Mouse (Mus musculus) B cell, adult 2 months (primary cell): ENCODE results near the gene Ptprcap.

ENCODE experiments used
- DNase-seq, 2 experiments: peaks; one replicate each; pipeline ENCODE4 v3.0.0; 2022

The Ptprcap gene

DNA sequence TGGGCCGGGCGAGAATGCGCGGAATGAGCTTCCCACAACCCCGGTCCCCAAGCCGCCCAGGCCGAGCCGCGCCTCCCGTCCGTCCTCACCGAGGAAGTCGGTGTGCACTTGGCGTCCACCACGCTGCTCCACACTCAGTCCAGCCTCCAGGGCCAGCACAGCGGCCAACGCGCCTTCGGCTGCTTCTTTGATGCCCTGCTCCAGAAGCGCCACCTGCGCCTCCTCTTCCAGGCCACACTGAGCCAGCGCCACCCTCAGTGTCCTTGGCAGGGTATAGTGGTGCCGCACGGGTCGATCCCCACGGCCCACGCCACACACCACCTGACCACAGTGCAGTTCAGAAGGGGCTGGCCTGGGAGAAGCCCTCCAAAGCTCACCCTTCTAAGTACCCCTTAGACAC is 16.4 kb downstream of the Ptprcap start:
- DNase-seq, result no peak

DNA sequence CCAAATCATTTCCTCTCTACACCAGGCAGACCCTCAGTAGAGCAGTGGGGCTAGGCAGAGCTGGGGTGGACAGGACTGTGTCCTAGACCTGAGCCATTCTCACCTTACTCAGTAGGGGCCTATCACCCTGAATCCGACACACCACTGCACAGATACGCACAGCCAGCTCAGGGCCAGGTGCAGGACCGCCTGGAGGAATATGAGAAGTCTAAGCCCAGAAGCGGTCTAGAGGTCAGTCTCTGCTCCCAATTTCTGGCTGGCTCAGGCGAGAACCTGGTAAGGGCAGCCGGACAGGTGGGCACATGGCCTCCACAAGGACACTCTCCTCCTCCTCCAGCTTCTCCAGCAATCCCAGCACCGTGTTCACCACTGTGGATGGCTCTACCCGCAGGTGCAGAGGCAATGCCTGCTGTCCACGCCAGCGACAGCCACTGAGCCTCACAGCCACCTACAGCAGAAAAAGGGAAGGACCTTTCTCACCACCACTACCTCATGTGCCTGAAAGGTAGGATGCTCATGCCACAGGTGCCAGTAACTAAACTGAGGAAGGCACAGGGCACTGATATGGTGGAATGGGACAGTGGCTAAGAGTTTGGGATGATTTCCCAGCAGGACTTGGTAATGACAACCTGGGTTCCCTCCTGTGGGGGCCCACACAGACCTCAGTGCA is 17.5 kb downstream of the Ptprcap start:
- peak in 1 of 2 experiments; percentile 51 for DNase-seq

DNA sequence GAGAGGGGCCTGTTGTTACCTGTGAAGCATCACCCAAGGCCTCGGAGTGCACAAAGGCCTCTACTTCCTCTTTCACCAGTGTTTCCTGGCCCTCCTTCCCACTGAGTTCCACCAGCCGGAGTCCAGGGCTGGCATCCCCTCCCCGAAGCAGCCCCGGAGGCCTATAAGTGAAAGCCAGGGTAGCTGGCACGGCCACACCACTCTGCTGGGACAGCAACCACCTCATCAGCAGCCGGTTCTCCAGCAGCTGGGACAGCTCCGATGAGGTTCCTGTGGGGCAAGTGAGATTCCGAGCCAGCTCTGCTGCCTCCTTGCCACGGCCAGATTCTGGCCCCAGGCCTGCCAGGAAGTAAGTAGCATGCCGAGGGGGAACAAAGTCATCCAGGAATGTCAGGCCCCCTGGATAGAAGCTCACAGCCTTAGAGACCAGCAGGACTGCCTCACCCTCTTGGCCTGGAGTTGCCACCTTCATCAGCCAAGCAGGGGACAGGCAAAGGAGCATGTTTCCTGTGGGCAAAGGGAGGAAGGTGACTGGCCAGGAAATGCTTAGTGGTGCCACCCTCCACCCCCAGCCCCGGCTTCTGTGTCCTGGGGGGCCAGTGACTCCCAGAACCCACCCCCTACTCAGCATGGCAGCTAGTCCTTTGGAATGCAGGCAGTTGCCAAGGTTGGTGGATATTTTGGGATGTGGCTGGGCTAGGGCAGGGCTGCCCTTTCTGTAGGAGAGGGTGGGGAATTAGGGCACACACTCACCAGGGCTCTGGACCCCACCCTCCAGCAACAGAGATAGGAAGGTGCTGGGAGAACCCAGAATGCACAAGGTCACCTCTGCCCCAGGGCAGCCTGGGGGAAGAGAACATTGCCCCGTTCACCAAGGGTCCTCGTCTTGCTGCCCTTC is 18.2 kb downstream of the Ptprcap start:
- DNase-seq, result peak; percentile 56 to 62

DNA sequence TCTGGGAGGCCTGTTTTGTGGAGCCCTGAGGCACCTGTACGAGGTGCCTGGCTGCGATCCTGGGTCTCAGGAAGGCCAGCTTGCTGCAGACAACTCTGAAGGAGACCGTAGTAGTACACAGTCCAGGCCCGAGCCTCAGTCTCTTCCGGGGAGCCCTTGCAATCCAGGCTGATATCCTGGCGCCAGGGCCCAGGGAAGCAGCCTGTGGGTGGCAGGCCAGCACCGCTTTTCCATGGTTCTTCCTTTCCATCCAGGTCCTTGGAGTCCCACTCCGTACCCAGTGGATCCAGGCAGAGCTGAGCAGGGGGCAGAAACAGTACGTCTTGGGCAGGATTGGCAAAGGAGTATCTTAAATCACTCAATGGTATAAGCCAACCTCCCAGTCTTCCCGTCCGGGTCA is 19.5 kb downstream of the Ptprcap start:
- DNase-seq, result no peak

DNA sequence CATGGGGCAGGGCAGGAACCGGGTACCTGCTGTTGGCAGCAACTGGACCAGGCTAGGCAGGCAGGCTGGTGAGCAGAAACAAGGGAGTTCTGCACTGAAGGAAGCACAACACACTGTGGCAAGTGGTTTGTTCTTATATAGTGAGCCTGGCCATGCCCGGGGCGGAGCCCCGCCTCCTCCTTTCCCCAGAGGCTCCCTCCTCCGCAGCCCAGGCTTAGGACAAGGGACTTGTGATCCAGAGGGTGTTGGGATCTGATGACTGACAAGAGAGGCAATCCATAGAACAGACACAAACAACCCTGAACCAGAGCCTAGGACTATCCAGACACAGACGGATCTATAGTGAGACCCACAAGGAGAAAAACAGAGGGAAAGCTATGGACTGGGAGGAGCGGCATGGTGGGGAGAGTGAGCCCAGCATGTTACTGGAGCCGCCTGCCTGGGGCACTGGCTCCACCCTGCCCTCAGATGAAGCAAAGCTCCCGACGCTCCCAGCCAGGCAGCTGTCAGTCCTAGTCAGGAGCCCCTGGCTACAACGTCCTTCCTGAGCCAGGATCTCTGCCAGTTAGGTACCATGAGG is 22.1 kb downstream of the Ptprcap start, which contains the start of gene Carns1:
Gene Carns1, minus strand, starts transcription at position 112 of the 580 bp plus-strand sequence.
- DNase-seq, result no peak

DNA sequence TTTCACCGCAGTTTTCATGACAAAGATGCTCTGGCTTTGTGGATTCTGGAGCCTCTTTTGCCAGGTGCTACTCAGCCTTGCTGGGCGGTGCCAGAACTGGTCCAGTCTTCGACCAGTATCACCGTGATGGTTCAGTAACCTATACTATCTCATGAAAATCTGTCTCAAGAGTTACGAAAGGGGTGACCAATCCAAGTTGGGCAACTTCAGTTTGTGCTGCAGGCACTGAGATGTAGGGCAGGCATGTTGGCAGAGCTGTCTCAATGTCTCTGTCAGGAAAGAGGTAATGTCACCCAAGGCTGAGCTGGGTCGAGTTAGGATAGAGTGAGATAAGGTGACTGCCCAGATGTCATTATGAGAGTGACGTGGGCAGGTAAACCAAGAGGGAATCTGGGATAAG is 27.0 kb downstream of the Ptprcap start:
- DNase-seq, result no peak

DNA sequence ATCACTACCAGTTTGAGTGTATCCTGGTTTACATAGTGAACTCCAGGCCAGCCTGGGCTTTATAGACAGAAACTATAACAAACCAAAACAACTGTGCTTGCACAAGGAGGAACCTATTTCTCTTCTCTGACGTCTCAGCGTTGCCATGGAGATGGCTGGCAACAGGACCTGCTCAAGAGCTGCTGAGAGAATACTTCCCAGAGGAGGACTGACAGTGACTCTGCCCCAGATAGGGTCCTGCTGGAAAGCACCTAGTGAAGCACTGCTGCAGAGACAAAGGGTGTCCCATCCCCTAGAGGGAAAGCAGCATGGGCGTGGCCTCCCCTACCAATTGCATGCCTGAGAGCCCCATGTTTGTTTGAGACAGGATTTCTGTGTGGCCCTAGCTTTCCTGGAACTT is 28.5 kb downstream of the Ptprcap start:
- DNase-seq, result peak; percentile 87 to 89

DNA sequence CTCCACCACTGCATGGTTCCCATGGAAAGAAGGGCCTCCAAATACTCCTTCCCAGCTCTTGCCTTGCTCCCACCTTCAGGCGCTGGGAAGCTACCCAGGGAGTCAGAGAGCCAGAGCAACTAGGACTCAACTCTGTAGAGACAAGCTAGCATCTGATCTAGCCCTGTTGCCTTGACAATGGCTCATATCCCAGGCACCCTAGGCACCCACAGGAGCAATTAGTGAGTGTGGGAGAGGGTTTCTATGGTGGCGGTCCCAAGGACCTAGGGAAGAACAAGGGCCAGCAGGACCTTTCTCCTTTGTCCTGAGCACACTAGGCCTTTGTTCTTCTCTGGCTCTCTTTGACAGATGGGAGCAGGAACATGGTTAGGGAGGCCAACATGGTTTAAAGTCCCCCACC is 30.3 kb downstream of the Ptprcap start:
- DNase-seq, result no peak

DNA sequence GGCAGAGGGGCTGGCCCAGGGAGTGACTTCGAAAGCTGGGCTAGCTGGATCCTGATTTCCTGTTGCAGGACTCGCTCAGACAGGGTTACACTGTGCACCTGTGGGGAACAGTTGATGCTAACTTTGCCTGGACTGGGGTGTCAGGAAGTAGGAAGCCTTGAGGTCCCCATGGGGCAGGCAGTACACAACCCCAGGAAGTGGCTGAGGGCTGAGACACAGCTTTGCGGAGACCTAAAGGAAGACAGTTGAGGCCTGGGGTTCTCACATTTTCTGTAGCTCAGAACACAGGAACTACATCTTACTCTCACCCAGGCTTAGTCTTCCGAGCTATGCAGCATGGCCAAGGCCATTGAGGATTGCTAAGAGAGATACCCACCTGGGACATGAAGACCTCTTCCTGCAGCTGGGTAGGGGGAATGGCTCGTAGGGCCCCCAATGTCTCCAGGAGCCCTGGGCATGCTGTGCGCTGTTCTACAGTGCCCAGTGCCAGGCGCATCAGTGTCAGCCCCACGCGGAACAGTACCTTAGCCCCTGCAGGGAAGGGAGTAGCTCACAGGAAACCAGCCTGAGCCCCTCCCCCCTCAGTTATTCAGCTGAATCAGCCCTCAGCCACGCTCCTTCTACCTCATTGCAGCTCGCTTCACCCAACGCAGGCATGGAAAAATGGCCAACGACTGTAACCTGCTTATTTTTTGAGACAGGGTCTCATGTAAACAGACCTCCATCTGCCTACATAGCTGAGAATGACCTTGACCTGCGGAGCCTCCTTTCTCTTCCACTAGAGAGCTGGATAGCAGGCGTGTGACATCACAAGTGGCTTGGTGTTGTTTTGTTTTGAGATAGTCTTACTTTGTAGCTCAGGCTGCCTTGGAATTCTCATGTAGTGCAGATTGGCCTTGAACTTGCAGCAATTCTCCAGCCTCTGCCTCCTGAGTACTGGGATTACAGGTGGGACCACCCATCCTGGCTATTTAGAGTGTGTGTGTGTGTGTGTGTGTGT is 31.9 kb downstream of the Ptprcap start:
- peak; percentile 80 to 82 for DNase-seq

DNA sequence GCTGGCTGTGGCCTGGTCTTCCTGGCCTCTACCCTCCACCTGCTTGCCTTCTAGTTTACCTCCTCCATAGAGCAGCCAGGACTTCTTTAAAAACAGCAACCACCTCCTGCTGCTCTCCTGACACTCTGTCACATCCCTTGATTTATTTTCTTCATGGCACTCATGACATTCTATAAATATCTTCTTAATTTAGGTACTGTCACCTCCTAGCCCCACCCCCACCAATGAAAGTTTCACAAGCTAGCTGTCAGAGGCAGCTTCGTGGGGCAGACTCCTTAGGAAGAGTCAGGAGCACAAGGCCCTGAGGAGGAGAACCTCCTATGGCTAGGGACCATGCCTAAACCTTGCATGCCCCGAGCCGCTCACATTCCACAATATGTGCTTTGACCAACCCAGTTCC is 33.9 kb downstream of the Ptprcap start:
- no peak for DNase-seq

DNA sequence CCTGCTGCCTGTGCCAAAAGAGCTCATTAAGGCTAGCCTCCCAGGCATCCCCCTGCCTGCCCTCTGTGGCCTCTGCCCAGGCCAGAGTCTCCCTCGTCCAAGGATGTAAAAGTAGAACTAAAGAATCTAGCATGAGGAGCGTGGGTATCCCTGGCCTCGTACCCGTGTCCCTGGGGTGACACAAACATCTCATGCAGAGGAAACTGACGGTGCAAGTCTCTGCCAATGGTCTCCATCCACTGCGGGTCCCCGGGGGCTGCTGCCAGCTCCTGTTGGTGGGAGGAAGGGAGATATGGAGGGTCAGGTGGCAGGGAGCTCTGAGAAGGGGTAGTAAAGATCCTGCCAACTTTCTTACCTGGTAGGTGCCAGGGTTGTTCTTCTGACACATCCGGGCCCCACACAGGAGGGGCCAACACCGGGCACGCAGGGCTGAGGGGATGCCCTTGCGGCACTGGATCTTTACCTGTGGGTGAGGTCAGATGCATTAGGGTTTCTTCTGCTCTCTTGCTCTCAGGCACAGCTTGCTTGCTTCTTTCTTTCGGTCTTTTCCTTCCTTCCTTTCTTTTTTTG is 35.7 kb downstream of the Ptprcap start:
- peak in 1 of 2 experiments; percentile 41 for DNase-seq

DNA sequence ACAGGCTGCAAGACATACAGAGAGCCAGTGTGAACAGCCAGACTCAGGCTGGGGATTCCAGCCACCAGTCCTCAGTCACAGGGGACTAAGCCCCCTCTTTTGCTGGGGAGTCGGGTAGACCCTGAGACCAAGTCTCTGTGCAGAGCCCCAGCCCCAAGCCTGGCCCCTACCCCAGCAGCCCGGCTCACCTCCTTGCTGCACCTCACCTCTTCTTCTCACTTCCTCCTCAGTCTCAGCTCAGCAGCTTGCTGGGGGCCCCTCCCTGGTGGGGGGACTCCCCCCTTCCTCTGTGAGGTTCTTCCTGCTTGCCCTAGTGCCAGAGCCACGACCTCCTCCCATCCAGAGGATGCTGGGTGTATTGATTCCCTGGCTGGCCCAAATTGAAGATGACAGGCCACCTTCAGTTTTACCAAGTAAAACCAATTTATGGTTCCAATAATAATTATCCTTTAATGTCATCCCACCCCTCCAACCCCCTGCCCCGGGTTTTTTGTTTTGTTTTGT is 37.5 kb downstream of the Ptprcap start, which contains the start of gene Tbc1d10c:
Gene Tbc1d10c, minus strand, starts transcription at position 454 of the 504 bp plus-strand sequence.
- peak; percentile 86 to 90 for DNase-seq

DNA sequence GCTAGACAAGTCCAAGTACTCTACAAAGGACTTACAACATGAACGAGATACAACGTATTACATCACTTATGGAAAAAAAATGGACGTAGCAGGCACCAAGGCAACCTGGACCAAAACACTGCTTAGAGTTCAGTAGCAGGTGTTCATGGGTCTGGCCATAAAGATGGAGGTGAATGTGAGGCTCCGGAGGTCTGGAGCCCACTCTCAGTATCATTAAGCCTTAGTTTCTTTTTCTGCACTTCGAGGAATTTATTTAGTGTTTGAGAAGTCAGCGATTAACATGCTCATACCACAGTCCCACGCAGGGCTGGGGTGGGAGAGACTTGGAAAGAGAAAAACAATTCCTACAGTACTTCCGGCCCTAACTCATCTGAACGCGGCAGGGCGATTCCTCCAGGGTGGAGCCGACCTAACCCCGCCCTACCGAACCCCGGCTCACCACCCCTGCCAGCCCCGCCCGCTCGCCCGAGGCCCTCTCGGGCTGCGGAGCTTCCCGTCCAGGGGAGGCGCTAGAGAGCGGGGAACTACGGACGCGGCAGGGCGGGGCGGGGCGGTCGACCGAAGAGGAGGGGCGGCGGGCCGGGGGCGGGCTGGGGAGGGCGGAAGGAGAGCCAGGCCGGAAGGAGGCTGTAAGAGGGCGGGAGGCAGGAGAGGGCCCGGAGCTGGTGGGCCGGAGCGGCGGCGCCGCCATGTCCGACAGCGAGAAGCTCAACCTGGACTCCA is 38.3 kb downstream of the Ptprcap start, which contains the start of gene Ppp1ca:
Gene Ppp1ca, plus strand, starts transcription at position 538 of the 723 bp plus-strand sequence.
- peak; percentile 97 for DNase-seq

DNA sequence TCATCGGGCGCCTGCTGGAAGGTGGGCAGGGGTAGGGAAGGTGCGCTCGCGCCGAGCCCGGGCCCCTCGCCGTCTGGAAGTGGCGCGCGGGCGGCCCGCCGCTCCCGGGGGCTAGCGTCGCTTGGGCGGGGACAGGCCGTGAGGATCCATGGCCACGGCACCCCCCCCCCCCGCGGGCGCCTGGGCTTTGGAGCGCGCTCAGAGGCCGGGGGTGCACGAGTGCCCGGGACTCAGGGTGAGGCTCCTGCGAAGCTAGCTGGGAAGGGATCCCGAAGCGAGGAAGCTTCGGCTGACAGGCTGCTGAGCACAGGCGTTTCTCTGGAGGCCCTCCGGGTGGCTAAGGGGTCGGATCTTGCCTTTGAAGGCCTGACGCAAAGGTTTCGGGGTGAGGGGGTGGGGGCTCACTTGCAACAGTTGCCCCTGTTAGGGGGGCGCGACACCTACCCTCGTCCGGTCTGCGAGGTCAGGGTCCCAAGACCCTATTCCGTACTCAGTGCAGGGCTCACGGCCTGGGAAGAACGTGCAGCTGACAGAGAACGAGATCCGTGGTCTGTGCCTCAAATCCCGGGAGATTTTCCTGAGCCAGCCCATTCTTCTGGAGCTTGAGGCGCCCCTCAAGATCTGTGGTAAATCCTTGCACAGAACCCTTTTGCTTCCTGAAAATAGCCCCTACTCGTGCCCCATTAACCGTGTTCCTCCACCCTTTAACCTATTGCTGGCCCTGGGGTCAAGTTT is 39.0 kb downstream of the Ptprcap start:
- no peak for DNase-seq

DNA sequence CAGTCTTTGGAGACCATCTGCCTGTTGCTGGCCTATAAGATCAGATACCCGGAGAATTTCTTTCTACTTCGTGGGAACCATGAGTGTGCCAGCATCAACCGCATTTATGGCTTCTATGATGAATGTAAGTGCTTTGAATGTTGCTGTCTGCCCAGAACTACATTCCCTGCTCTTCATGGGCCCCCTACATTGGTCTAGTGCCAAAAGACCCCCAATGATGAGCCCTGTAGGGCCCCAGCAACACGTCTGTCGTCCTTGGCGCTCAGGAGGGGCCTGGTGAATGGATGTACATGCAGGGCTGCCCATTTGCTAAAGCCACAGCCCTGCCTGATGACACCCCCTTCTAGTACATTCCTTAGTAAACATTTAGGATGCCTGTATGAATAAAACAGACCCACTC is 39.7 kb downstream of the Ptprcap start:
- no peak for DNase-seq

DNA sequence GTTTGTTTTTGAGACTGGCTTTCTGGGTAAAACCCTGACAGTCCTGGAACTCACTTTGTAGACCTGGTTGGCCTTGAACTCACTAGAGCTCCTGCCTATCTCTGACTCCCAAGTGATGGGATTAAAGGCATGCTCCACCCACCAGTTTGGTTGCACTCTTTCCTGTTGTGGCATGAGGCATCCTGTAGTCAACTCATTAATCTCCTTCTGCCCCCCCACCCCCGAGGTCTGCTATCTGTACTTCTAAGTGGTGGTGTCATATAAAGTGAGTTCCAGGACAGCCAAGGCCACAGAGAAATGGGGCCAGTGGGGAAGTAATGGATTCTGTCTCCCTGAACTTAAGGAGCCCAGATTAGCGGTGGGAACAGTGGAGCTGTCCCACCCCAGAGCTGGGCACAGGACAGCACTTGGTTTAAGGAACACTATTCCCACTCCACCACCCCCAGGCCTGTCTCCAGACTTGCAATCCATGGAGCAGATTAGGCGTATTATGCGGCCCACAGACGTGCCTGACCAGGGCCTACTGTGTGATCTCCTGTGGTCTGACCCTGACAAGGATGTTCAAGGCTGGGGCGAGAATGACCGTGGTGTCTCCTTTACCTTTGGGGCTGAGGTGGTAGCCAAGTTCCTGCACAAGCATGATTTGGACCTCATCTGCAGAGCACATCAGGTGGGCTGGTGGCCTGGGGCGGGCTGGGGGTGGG is 40.8 kb downstream of the Ptprcap start:
- no peak for DNase-seq

DNA sequence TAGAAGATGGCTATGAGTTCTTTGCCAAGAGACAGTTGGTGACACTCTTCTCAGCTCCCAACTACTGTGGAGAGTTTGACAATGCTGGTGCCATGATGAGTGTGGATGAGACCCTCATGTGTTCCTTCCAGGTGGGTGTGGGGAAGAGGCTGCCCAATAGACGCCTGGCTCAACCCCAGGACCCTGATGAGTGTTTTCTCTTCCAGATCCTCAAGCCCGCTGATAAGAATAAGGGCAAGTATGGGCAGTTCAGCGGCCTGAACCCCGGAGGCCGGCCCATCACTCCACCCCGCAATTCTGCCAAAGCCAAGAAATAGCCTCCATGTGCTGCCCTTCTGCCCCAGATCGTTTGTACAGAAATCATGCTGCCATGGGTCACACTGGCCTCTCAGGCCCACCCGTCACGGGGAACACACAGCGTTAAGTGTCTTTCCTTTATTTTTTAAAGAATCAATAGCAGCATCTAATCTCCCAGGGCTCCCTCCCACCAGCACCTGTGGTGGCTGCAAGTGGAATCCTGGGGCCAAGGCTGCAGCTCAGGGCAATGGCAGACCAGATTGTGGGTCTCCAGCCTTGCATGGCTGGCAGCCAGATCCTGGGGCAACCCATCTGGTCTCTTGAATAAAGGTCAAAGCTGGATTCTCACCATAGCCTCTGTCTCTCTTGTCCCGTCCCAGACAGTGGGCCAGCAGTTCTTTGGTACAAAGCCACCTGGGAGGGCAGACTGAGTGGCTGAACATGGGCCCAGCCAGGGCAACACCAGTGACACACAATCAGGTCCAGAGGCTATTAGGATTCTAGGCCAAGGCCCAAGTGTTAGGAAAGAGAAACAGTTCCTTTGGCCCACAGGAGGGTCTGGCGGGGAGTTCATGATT is 41.6 kb downstream of the Ptprcap start:
- DNase-seq, result no peak

DNA sequence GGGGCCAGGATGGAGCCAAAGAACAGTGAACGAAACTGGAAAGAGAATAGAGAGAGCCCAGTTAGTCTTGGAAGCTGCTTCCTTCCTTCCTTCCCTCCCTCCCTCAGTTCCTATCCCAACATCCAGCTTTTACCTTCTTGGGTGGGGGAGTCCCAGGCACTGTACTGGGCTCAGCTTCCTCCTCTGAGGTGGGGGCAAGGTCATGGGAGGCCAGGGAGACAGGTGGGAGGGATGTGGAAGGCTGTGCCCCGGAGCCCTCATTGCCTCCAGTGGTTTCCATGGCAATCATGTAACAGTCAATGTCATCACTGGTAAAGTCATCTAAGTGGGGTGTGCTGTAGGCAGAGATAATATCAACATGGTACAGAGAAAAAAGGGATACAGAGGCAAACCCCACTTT is 42.6 kb downstream of the Ptprcap start:
- DNase-seq, result no peak

DNA sequence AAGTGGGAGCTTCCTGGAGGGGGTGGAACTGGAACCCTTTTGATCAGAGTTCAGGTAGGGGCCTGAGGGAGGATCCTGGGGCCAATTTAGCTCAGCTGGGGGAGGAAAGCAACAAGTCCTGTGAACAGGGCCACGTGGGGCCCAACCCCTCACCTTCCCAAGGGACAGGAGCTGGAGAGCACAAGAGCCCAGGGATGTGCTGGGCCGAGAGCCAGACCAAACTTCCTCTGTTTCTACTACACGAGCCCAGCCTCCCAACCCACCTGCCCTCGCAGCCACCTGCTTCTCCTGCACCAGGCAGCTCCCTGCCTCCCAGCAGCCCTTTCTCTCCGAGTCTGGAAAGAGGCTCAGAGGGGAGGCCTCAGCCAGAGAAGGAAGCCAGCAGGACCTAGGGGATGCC is 43.1 kb downstream of the Ptprcap start:
- DNase-seq, result no peak
